Mouse (Mus musculus) ES-E14 (cell line): ENCODE measurements around the gene Serpina3n. TPM values are rescaled to one million over a fixed set of nuclear protein-coding genes. Genes with fewer than 3 reads are reported as not detected.

Experiments used
- DNase-seq: peaks from one replicate; pipeline ENCODE4 v3.0.0-alpha.2; 2013; ENCODE audit warnings: low read depth, low spot score
- H3K27ac ChIP-seq: 2 replicates; pipeline ENCODE4 v1.5.1; 2012; ENCODE audit warnings: low read depth, mild to moderate bottlenecking, low read length, moderate library complexity, mixed read lengths; ENCODE audit not compliant: poor library complexity, insufficient read depth, severe bottlenecking
- H3K36me3 ChIP-seq: 2 replicates; pipeline ENCODE4 v1.6.1; 2012; ENCODE audit warnings: mild to moderate bottlenecking, low read length, moderate library complexity, mixed read lengths; ENCODE audit not compliant: control insufficient read depth, poor library complexity, insufficient read depth, severe bottlenecking
- H3K4me1 ChIP-seq, 2 experiments: fragments of 150-350 bp in 1 of 2; sonication (generic) in 1 of 2; 2 replicates each; pipeline ENCODE4 v1.6.1; 2012; ENCODE audit warnings: low read length in 2 of 2, mild to moderate bottlenecking in 1 of 2, mixed read lengths in 1 of 2; ENCODE audit not compliant: control insufficient read depth in 2 of 2, insufficient read depth in 2 of 2, poor library complexity in 1 of 2
- H3K4me3 ChIP-seq, 2 experiments: fragments of 150-350 bp in 1 of 2; sonication (generic) in 1 of 2; 2 replicates each; pipeline ENCODE4 v1.5.1; 2012; ENCODE audit warnings: low read length in 2 of 2, low read depth in 1 of 2, mild to moderate bottlenecking in 1 of 2, mixed read lengths in 1 of 2; ENCODE audit not compliant: insufficient read depth in 1 of 2, poor library complexity in 1 of 2, severe bottlenecking in 1 of 2
- H3K9ac ChIP-seq: 2 replicates; pipeline ENCODE4 v1.6.1; 2012; ENCODE audit warnings: low read depth, mild to moderate bottlenecking, low read length, mixed read lengths; ENCODE audit not compliant: poor library complexity, insufficient read depth, severe bottlenecking
- H3K9me3 ChIP-seq: fragments of 150-350 bp; sonication (generic); 2 replicates; pipeline ENCODE4 v1.6.1; 2012; ENCODE audit warnings: low read depth, mild to moderate bottlenecking, low read length; ENCODE audit not compliant: control insufficient read depth, insufficient read depth
- CHD2 ChIP-seq: IDR thresholded peaks from 2 replicates; pipeline ENCODE4 v1.6.1; 2014; ENCODE audit warnings: mild to moderate bottlenecking, low read depth, low read length, inconsistent platforms
- HCFC1 ChIP-seq: IDR thresholded peaks from 2 replicates; pipeline ENCODE4 v1.6.1; 2012; ENCODE audit warnings: low read length, inconsistent platforms, borderline replicate concordance; ENCODE audit not compliant: insufficient read depth
- MAFK ChIP-seq: IDR thresholded peaks from 2 replicates; pipeline ENCODE4 v1.6.1; 2014; ENCODE audit warnings: mild to moderate bottlenecking, low read depth, low read length, inconsistent platforms; ENCODE audit not compliant: insufficient read depth
- ZC3H11A ChIP-seq: IDR thresholded peaks from 2 replicates; pipeline ENCODE4 v1.6.1; 2012; ENCODE audit warnings: low read depth, mild to moderate bottlenecking, inconsistent platforms, low read length, borderline replicate concordance
- ZNF384 ChIP-seq: IDR thresholded peaks from 2 replicates; pipeline ENCODE4 v1.6.1; 2012; ENCODE audit warnings: low read depth, low read length, inconsistent platforms
- in situ Hi-C, 2 experiments: fragments of 600-800 bp; cut with MboI; formaldehyde crosslinking; loops; one replicate each; pipeline ENCODE4 v1.15.1; 2025; ENCODE audit warnings: low sequenced_read_pairs in 2 of 2, inconsistent platforms in 1 of 2; ENCODE audit not compliant: unreplicated experiment in 2 of 2
- total RNA-seq: library from RNA; depleted of rRNA; stranded (reverse); fragments of 300-350 nt; gene quantifications from 2 replicates; pipeline ENCODE4 v1.2.3, GENCODE M21; 2012

Serpina3n gene
- total RNA-seq, 1 experiment, result 0.58 TPM

DNA sequence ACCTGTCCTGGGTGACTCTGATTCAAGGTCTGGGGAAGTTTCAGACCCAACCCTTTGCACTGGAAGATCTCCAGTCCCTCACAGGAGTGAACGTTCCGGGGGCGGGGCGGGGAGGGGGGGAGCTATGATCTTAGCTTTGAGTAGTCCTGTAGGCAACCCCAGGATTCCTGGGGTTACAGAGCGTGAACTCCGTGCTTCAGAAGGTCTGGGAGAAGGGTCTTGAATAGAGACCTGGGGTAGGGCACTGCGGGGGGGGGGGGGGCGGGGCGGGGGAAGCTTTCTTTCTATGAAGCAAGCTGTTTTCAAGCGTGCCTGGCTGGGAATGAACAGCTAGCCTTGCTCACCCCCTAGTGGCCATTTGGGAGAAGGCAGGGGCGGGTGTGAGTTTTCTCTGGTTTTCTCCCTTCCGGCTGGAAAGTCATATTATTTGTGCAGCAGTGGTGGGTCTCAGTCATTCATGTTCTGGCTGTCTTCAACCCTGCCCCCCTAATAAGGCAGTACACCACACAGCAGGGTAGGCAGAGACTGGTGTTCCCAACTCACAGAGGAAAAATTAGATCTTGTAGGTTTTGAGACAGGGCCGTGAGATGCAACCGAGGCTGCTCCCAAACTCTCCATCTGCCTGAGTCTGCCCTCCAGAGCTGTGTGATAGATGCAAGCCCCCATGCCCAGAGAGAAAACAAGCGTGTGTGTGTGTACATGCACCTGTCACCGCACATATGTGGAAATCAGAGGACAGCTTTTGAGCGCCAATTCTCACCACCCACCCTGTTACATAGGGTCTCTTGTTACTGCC lies 12.0 kb downstream of the Serpina3n start:
- peak; percentile 83 for DNase-seq
- no peaks in the 10 kb centered on the region for H3K36me3 ChIP-seq
- TF ChIP-seq ZC3H11A, result peak; percentile 92; the same call in 1 of the 2 replicates
- no peak for TF ChIP-seq MAFK
- no peak overlapping the region for H3K9ac ChIP-seq
- H3K9me3 ChIP-seq, result no peaks in the 10 kb centered on the region
- no peak overlapping the region for H3K27ac ChIP-seq
- H3K4me1 ChIP-seq, result peaks cover 0 to 5% of the 10 kb centered on the region in 2 experiments; a peak in 2 of 4 replicates
- in situ Hi-C loops, result loop anchor here (10.0 to 25.0 kb wide), 3 partner anchors 206 to 424 kb away; partner anchors contain the start of gene Serpina3f (in 1 of the 2)
- peak overlapping the region in 1 of 2 experiments; percentile 34; a peak in 1 of 4 replicates for H3K4me3 ChIP-seq

DNA sequence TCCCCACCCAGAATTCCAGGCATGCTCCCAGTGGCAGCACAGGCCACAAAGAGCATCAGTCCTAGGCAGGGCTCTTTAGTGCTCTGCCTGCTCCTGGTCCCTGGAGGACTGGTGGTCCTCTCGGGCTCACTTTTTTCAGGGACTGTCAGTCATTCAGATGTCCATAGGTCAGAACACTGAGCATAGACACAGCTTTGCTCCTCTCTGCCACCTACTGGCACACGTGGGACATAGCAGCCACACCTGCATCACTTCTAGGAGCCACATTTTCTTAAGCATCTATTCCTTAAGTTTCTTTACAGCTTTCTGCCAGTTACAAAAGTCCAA lies 12.6 kb downstream of the Serpina3n start:
- Histone ChIP-seq H3K4me1 (peaks cover 0 to 5% of the 10 kb centered on the region in 2 experiments; a peak in 2 of 4 replicates), H3K27ac (no peak overlapping the region), H3K9me3 (no peaks in the 10 kb centered on the region), H3K4me3 (no peak overlapping the region), H3K36me3 (no peaks in the 10 kb centered on the region), H3K9ac (no peak overlapping the region)
- no peak for TF ChIP-seq HCFC1
- 0 out of 2 replicates have a peak, but pooled peaks have one; percentile 18 for TF ChIP-seq ZC3H11A
- in situ Hi-C loops, result loop anchor here (10.0 to 25.0 kb wide), 3 partner anchors 207 to 424 kb away; partner anchors contain the start of gene Serpina3f (in 1 of the 2)
- DNase-seq, result no peak

DNA sequence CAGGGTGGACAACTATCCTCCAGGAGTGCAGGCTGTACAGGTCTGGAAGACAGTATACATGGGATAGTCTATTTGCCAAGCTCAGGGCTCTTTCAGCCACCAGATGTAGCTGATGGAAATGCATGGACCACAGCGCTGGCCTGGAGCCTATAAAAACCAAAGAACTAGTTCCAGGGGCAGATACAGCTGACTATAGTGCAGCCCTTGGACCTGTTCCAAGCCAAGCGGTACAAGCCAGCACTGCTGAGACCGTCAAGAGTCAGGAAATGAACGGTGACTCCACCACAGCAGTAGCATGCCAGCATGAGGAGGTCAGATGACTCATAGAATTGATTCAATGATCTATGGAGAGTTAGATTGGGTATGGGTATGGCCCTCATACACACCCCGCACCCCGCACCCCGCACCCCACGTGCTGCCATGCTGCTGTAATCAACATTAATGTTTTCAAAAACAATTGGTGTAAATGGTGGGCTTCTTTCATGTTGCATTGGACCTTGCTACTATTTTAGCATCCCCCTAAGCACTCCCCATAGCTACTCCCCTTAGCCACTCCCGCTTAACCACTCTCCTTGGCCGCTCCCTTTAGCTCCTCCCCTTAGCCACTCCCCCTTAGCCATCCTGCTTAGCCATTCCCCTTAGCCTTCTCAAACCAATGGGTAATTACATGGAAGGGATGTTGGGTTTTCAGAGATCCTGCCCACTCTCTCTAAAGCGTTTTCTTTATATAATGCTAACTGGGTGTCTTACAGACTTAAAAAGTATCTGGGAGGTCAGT lies 16.3 kb downstream of the Serpina3n start:
- DNase-seq, result no peak
- no peak overlapping the region for H3K4me3 ChIP-seq
- H3K4me1 ChIP-seq, result peaks cover 0 to 5% of the 10 kb centered on the region in 2 experiments; a peak in 1 of 4 replicates
- in situ Hi-C loops, result loop anchor here in 1 of 2 experiments (25.0 kb wide), 1 partner anchor 211 kb away; the partner anchor contains the start of gene Serpina3f
- TF ChIP-seq CHD2 (no peak), ZC3H11A (no peak), MAFK (no peak), ZNF384 (no peak), HCFC1 (no peak)
- H3K9me3 ChIP-seq, result no peaks in the 10 kb centered on the region
- no peak overlapping the region for H3K27ac ChIP-seq
- no peak overlapping the region for H3K9ac ChIP-seq
- H3K36me3 ChIP-seq, result no peaks in the 10 kb centered on the region

DNA sequence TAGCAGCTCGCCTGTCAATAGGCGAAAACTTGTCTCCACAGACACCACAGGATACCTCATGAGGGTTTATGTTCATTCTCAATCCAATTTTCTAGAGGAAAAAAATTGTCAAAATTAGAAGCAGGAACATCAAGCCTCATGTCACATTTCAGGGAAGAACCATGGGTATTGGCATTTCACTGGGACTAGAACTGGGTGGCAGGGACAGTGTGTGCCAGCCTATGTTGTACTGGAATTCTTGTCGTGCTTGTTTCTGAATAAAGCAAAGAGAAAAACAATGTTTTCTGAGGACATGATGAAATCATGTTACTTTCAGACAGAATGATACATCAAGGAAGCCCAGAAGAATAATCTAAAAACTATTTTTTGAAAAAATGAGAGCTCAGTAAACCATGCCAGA lies 19.1 kb downstream of the Serpina3n start:
- H3K9me3 ChIP-seq, result no peaks in the 10 kb centered on the region
- no peak overlapping the region for H3K27ac ChIP-seq
- no peak for DNase-seq
- no peaks in the 10 kb centered on the region for H3K4me1 ChIP-seq
- TF ChIP-seq CHD2 (no peak), HCFC1 (no peak), ZC3H11A (no peak), MAFK (no peak), ZNF384 (no peak)
- H3K36me3 ChIP-seq, result no peaks in the 10 kb centered on the region
- in situ Hi-C loops, result no loop called here
- H3K4me3 ChIP-seq, result no peak overlapping the region
- no peak overlapping the region for H3K9ac ChIP-seq

DNA sequence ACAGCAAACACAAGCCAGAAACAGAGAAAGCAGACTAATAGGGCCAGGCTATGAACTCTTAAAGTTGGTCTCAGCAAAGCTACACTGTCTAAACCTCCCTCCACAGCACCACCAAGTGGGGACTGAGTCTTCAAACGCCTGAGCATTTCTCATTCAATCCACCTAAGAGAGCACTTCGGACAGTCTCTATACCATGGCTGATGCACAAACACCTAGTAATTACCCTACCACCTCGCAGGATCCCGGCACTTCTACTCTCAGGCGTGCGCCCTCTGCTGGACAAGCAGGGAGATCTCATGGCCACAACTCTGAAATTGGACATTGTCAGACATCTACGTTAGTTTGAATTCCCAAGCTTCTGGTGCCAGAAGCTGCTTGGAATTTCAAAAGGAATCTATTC lies 20.4 kb downstream of the Serpina3n start:
- Histone ChIP-seq H3K36me3 (no peaks in the 10 kb centered on the region), H3K4me3 (no peak overlapping the region), H3K9ac (no peak overlapping the region), H3K27ac (no peak overlapping the region), H3K9me3 (no peaks in the 10 kb centered on the region), H3K4me1 (no peaks in the 10 kb centered on the region)
- in situ Hi-C loops, result no loop called here
- peak; percentile 73 for DNase-seq
- TF ChIP-seq HCFC1 (no peak), ZNF384 (no peak), MAFK (no peak), CHD2 (no peak), ZC3H11A (peak; percentile 42; the same call in 1 of the 2 replicates)
